Mouse (Mus musculus) T-cell, adult 2 months (primary cell): ENCODE measurements around the gene Bcor.

Experiments
- DNase-seq: peaks from one replicate; pipeline ENCODE4 v3.0.0; 2022; ENCODE audit warnings: low spot score

Bcor gene

DNA sequence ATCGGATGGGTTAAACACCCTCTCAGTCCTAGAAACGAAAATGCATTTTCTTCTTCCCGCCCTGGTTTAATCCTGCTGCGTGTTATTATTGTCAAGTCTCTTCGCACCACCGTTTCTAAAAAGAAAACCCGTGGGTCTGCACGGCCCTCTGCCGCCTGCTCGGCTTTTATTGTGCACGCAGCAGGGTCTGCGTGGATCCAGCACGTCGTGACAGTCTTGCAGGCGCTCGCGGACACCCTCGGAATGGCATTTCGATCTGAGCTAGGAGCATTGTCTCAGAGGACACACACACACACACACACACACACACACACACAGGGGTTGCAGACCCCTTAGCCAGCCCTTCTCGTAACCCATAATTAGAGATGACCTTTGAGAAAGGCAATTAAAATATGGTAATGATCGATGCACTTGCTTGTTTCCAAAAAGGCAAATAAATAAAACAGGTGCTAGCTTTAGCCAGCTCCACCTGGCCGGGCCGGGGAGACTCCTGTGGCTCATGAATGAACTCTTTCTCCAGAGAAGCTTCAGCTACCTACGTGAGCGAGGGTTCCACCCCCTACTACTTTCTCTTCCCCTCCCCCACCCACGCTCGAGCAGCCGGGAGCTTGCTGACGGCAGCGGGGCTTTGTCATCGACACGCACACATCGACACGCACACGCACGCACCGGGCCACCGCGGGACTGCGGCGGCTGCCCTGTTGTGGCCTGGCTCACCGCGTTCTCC lies 8.7 kb downstream of the Bcor start:
- DNase-seq, result peak; percentile 74

DNA sequence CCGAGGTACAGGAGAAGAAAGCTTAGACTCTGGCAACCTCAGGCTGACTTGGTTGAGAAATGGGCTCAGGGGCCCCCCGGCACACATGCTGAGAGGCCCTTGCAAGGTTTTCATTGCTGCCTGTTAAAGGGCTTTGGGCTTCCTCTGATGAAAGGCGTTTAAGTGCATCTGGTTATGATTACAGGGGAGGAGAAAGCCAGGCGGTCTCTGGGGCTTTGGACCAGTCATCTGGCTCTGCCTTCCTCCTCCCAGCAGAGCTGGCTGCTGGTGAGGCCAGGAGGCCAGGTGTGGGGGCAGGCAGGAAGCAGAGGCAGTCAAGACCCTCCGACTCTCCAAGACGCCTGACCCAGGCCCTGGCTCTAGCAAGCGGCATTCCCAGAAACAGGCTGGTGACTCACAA lies 9.7 kb downstream of the Bcor start:
- peak; percentile 32 for DNase-seq

DNA sequence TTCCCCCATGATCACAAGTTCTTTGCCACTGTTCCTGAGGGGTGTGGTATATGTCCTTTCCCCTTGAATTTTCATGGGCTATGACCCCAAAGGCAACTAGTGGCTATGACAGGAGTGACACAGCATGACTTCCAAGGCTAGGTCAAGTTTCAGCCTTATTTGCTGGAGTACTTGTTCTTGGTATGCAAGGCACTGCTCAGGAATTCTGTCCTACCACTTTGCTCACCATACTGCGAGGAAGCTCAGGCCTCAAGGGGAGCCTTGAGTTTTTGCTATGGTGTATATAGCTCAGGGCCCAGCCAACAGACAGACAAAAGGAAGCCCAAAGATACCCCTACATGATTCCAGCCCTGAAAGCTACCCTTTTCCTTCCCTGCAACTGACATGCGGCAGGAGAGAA lies 13.9 kb downstream of the Bcor start:
- DNase-seq, result no peak

DNA sequence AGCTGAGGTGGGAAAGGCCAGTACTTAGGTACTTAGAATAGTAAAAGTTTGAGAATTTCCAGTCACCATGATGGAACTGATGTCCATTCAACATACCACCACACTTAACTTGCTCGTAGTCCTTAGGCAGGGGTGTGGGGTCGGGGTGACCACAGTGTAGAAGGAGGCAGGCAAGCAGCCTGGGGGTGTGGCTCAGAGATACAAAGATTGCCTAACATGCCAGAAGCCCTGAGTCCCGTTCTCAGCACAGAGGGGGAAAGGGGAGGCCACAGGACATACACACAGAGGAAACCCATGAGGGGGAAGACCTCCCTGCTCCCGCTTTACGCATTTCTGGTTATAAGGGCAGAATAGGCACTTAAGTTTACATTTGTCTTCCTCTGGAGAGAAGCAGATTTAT lies 17.3 kb downstream of the Bcor start:
- DNase-seq, result no peak

DNA sequence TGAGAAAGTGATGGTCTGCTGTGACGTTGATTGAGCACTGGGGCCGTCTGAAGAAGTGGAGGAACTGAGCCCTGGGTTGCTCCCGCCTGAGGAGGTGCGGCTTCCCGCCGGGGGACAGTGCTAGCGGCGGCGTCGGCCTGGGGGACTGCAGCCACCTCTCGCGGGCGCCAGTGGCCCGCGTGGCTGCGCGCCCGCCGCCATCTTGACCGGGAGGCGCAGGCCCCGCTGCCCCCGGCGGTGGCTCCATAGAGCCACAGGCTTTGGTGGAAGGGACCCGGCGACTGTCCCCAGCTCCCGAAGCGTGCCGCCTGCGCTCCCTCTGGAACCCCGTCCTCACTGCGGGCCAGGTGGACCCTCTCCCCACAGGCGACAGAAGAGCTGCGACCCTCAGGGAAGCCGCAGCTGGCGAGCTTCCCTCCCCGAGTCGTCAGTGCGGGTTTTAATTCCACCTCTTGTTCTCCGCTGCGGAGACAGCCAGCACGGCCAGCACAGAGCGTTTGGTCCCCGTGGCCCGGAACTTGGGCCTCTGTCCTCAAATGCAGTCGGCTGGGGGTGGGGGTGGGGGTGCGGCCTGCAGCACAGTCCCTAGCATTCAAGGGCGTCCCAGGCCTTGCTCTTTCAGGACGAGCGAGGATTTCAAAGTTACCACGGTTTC lies 19.9 kb downstream of the Bcor start:
- DNase-seq, result no peak

DNA sequence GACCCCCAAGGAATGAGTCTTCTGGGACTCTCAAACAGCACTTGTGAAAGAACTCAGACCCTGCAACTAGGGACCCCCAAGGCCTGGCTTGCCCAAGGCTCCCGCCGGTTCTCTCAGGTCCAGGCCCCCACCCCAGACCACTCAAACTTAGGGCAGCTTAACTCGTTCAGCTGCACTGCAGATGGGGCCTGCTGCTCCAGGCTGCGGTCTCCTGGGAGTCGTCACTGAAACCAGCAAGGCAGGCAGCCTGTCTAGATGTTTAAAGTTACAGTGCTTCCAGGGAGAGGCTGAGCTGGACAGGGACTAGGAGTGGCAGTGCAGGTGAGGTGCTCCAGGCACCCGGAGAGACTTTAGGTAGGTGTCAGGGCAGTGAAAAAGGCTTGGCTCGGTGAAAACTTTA lies 21.9 kb downstream of the Bcor start:
- DNase-seq, result no peak

DNA sequence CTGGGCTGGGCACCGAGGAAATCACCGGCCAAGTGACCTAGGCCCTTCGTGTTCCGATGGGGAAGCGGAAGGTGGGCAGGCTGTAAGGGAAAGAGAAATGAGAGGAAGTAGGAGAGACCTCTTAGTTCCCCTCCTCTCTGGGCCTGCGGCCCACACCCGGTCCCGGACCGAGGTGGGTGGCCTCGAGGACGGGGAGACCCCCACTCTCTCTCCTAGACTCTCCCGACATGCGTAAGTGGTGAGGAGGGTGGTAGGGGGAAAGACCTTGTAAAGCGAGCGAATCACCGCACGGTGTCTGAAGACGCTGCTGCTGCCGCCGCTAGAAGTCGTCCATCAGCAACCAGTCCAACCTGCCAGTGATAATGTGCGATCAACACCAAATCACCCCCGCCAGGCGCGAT lies 23.0 kb downstream of the Bcor start:
- DNase-seq, result peak; percentile 26

DNA sequence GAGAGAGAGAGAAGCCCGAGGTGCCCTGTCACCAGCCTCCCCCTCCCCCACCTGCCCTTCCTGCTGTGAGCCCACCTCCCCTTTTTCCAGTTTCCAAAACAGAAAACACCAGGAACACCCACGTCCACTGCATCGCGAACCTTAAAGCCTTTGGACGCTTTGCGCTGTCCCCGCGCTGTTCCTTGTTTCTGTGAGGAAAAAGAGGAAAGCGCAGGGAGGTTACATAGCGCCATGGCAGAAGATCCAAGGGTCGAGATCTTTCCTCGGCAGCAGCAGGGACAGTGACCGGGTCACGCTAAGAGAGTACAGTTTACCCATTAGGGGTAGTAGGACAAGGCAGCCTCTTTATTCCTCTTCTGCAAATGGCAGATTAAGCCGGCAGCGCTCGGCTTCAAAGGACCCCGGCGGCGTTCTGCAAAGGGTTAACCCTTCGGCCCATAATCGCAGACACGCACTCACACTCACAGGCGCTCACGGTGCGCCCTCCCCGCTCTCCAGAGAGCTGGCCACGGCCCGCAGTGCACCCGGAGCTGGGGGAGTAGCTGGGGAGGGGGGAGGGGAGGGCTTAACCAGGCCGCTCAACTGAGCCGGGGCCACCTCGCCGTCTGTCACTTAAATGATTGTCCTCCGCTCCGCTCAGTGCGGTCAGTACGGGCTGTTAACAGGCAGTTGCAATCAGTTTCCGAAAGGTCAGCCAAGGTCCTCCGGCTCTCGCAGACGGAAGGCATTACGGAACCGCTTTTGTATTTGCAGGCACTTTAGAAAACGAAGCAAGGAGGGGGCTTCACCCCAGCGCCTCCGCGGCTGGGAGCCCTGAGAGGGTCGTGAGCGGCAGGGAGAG lies 23.7 kb downstream of the Bcor start:
- DNase-seq, result peak; percentile 36

DNA sequence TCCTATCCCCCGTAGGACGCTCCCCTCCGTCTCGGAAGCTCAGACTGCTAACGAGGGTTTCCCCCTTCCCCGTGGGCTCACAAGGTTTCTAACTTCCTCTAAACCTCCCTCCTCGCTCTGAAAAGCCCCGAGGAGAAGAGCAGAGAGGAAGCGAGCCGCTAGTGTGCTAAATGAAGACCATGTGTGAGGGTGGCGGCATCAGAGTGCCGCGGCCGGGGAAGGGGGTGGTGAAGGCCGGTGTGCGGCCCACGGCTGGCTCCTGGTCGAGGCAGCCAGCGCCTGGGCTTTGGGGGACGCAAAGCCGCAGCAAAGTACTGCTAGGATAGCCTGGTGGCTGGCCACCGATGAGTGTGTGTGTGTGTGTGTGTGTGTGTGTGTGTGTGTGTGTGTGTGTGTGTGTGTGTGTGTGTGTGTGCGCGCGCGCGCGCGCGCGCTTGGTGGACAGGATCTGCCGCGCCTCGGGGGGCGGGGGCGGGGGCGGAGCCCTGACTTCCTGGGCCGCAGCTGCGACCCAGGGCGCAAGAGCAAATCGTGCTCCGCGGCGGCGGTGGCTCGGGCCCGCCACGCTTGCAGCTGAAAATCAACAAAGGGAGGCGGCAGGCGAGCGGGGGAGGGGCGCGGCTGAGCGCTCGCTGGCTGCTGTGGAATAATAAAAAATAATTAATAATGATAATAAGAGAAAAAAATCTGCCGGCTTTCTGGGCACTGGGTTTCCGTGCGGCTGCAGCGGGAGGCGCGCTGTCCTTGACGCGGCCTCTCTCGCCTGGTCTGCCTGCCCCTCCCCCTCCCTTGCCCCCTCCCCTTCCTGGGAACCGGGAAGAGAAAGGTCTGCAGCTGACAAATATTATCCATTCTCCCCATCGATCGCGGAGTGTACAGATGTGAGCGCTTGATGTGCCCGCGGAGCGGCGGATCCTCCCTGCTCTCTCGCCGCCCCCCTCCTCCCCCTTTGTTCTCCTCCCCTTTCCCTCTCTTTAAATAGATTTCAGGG lies 24.7 kb downstream of the Bcor start:
- peak; percentile 78 for DNase-seq

DNA sequence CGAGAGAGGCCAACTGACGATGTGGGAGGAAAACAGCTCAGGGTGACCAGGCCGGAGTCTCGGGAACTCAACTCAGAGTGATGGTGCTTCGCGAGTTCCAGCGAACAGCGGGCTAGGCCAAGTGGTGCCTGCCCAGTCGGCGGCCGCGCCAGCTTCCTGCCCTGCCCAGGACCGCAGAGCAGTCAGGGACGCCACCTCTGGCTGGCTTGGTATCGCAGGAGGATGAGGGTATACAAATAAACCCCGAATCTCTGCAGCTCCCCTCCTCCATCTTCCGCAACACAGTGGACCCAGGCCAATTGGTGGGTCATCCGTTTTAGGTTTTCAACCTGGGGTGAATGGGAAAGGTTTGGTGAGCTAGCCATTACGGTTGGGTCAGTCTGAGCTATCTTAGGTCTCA lies 25.6 kb downstream of the Bcor start:
- peak; percentile 69 for DNase-seq

DNA sequence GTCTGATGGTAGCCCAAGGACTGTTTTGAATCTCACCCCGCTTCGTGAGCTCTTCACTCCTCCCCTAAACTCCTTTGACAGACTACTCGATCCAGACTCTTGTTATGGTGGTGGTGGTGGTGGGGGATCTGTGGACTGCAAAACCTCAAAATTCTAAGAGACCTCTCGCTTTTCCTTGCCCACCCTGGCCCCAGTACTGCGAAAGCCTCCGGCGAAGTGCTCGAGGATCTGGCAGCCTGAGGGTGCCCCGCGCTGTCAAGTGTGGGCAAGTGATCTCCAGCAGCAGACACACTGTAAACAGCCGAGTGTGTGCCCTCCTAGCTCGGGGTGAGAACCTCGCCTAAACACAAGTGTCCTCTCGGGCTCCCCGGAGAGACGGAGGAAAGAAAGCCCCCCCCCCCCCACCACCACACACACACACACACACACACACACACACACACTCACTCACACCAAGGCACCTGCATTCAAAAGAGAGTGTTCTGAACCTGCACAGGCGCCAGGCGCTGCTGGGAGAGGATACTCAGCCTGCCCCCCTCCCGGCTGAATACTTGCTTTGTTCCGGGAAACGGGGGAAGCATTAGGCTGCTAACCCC lies 26.2 kb downstream of the Bcor start:
- DNase-seq, result peak; percentile 27

DNA sequence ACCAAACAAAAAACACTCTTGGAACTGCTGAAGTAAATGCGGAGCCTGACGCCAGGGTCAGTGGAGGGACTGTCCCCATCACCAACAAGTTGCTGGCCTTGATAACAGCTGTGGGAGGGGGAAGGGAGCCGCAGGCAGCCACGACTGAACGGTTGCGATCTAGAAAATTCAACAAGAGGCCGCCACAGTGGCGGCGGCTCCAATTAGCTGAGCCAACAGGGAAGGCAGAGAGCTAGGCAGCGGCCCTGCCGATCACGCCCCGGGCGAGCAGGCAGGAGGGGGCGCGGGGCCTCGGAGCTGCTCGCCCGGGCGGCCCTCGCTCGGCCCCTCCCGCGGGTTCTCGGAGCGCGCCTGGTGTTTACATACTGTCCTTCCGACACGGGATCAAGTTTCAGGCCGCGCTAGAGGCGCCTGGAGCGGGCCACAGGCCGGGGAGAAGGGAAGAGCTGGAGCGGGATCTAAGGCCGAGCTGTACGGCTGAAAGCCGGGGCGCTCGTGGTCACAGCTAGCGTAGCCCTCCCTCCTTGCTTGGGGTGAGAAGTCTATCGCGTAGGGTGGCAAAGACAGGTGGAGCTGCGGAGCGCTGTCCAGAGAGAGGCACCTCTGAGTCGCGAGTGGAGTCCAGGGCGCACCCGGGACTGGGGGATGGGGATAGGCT lies 26.8 kb downstream of the Bcor start:
- DNase-seq, result peak; percentile 9

DNA sequence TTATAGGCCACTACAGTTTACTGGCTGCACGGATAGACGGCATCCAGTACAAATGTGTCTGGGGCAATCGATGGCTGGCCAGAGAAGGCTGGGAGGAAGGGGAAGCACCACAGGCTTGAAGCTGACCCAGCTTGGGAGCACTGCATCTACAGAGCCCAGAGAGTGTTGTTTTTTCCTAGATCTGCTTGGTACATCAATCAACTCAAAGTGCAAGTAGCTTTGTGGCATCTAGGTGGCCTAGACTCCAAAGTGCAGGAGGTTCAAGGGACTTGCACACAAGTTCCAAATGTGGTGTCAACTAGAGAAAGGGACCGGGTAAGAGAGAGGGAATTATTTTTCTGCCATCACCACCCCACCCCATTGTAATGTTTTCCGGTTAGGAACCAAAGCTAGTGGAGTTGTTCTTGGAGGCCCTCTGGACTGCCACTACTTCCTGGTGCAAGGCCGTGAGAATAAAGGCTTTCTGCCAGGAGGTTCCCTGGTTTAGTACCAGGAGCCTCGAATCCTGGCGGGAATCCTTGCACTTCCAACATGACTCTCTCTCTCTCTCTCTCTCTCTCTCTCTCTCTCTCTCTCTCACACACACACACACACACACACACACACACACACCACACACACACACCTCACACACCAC lies 27.5 kb downstream of the Bcor start:
- DNase-seq, result no peak

DNA sequence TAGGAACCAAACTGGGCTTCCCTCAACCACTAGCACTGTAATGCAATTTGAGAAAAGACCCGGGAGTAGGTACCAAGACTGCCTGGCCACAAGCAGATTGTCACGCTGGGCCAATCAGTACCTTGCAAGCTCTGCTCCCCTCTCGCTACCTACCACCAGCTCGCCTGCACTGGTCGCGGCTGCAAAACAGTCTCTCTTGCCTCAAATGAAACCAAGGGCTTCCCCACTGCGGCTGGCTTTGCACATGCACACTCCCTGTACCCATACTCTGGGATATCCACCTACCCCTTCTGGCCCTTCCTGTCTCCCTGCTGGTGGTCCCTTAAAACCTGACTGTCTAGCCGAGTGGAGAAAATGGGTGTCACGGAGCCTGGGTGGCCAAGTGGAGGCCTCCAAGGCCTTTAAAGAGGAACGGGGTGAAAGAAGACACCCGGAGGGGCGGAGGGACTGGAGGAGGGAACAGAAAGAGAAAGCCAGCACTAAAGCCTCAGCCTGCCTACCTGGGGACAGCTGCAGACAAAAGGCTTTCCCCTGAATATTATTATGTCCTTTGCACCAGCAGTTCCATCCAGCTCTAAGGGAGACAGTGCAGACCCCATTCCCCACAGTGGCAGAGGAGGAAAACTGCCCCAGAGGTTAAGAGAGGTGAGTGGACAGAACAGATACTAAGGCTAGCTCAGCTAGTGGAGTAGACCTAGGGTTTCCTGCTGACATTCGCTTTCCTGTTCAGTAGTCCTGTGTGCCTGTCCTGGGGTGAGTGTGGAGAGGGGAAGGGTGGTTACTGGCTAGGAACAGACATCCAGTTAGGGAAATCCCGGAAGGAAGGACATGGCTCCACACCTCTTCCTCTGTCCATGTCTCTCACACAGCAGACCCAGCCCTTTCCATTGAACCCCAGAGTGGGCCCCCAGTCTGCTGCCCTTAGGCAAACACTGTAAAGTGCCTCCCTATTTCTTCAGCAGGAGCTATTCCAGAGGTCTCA lies 30.0 kb downstream of the Bcor start:
- peak; percentile 10 for DNase-seq

DNA sequence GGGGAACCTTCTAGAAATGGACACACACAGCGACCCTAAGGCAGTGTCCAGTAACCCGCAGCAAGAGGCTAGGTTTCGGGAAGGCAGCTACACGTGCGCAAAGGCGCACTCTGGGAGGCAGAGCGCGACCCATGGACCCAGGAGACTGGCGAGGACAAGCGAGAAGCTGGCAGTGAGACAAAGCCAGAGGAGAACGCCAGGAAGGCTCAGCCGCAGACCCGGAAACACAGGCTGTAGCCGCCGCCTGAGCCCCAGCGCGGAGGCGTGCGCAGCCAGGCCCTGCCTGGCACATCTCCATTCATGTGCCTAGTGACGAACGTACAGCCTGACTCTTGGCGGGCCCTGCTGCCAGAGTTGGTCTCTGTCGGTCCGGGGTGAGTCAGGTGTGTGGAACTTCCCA lies 30.9 kb downstream of the Bcor start:
- peak; percentile 79 for DNase-seq

DNA sequence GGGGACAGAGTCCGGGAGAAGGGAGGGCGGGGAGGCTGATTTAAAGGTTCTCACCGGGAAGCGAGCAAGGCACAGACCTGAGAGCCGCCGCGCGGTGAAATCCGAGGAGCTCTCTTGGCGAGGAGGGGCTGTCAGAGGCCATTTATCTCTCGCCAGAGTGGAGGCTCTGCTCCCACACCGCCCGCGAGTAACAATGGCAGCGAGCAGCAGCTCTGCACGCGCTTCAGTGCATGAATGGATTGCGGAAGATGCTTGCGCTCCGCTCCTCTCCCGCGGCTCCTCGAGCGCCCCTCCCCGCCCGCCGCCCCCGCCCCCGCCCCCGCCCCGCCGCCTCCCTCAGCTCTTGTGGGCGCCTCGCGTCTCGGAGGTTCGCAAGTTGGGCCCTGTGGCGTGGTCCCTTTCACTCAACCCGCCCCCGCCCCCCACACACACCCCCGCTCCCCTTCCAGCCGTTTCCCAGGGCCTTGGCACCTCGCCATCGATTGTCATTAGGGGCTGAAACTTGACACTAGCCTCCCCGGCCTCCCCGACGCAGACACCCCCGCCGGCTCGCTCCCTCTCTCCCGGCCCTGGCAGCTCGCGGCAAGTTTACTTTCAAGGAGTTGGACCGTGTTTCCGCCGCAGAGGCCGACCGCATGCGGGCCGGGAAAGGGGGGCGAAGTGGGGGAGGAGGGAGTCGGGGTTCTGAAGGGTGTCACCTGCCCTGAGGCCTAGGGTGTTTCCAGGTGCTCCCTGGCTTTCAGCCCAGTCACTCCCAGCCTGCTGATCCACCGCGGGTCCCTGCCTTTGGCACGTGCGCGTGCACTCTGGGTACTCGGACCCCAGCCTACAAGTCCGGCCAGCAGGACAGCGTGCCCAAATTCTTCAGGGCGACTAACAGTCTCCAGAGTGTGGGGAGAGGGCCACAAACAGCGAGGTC lies 31.7 kb downstream of the Bcor start:
- DNase-seq, result peak; percentile 46

DNA sequence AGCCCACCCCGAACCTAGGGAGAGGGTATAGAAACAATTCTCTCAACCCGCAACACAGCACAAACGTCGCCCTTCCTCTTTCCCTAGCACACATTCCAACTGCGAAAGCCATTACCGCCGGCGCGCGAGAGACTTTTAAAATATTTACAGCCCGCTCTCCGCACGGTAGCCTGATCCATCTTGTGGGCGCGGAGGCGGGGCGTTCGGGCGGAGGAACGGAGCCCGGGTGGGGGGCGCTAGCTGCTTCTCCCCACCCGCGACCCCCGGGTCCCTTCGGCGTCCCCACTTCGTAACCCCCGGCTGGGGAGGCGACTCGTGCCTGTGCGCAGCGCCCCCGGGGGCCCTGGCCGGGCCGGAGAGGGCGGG lies 32.4 kb downstream of the Bcor start:
- no peak for DNase-seq

DNA sequence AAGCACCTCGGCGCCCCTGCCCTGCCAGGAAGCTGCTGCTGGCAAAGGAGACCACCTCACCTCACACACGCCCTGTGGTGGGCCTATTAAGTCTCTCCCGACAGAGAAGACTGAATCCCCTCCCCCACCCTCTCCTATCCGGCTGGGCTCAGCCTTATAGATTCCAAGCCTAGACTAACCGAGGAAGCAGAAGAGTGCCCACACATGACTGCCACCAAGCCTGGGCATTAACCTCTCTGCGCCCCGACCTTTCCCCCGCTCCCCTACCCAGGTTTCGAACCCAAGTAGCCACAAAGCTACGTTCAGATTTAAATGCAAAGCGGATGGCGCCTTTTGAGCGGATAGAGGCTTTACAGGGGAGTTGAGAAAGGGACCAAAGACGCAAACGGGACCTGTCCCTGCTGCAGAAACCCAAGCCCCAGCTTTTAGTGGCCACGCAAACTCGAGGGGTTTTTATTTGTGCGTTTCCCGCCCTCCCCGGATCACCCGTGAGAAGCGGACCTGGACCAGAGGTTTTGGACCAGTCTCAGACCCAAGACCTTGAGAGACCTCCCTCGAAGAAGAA lies 33.0 kb downstream of the Bcor start:
- no peak for DNase-seq
